ENCODE assay signal across 8 mouse cellular contexts in the genomic region with DNA sequence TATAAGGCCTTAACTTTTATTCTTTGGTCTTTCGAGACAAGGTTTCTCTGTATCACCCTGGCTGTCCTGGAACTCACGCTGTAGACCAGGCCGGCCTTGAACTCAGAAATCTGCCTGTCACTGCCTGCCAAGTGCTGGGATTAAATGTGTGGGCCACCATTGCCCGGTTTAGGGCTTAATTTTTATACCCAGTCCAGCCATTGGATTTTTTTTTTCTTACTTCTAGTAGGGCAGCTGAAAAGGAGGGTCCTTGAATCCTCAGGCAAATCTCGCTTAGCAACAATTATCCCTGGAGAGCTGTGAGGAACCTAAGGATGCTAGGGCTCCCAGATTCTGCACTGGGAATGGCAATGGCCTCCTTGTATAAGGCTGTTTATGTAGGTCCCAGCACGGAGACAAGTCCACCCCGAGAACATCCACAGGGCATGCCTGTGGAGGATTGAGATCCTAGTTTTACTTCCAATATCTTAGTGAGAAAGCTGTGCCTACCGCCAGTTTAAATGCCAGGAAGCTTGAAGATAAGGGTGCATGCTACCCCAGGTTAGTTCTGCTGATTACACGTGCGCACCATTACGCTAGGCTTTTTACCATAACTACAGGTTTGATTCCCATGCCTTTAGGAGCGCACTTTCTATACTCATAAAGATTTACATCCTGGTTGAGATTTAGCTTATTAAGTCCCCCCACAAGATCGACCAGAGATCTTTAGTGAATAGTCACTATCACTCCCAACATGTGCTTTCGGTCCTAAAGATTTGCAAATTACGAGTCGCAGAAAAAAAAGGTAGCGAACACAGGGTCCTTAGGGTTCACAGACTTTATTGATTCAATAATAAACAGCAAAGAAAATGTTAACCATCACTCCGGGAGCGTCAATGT. TPM values are rescaled to one million over a fixed set of nuclear protein-coding genes. Genes with fewer than 3 reads are reported as not detected.
A peak's percentile ranks its signal among the peaks of the same experiment; 100 is the strongest.
DNase-seq lines count a peak whose midpoint lies in the region; ATAC-seq and TF ChIP-seq lines count a peak whose summit lies in the region.

No protein-coding gene starts in this region.

- 0 out of 2 replicates have a peak, but pooled peaks cover 5% of the 10 kb centered on the region for H3K4me1 ChIP-seq in kidney, postnatal 0 days (replicated peaks; ENCODE audit: insufficient read depth, low read length)
- H3K4me1 ChIP-seq in hindbrain, postnatal 0 days (ENCODE audit: insufficient read depth, low read length) = peaks cover 9% of the 10 kb centered on the region; the same call in 1 of the 2 replicates
- H3K4me1 ChIP-seq in midbrain, postnatal 0 days (ENCODE audit: insufficient read depth, low read length) = peaks cover 4% of the 10 kb centered on the region

- peak overlapping the region; percentile 75 for H3K9ac ChIP-seq in kidney, postnatal 0 days (ENCODE audit: low read depth, low read length)
- peak overlapping the region; percentile 57 for H3K9ac ChIP-seq in hindbrain, postnatal 0 days (replicated peaks; ENCODE audit: low read length)
- peak overlapping the region; percentile 70 for H3K9ac ChIP-seq in midbrain, postnatal 0 days (replicated peaks; ENCODE audit: low read length, poor library complexity, severe bottlenecking)

- peak; percentile 9 for DNase-seq in kidney, postnatal 0 days (ENCODE audit: low spot score)
- DNase-seq in kidney, postnatal 4 days = no peak
- DNase-seq in c-Kit-negative CD71-positive TER-119-positive erythroid progenitor cells, embryonic 14.5 days (ENCODE audit: low read depth, low spot score) = peak; percentile 28
- no peak for DNase-seq in hindbrain, postnatal 0 days (ENCODE audit: low spot score)
- no peak for DNase-seq in midbrain, postnatal 0 days (ENCODE audit: low spot score)
- DNase-seq in cerebellum, postnatal 4 days (ENCODE audit: low spot score in 2 of 2) = no peak
- no peak for DNase-seq in frontal cortex, adult 2 months (ENCODE audit: extremely low spot score in 1 of 2, low spot score in 1 of 2)
- no peak for DNase-seq in adrenal gland, postnatal 4 days (ENCODE audit: low spot score in 2 of 2)

- ATAC-seq in kidney, postnatal 0 days (replicated peaks; ENCODE audit: low FRiP score, low read depth) = no peak
- ATAC-seq in hindbrain, postnatal 0 days = no peak
- ATAC-seq in midbrain, postnatal 0 days (ENCODE audit: low FRiP score) = no peak

- no peaks in the 10 kb centered on the region for H3K36me3 ChIP-seq in kidney, postnatal 0 days (ENCODE audit: insufficient read depth, low read length)
- no peaks in the 10 kb centered on the region for H3K36me3 ChIP-seq in hindbrain, postnatal 0 days (ENCODE audit: insufficient read depth, low read length)
- no peaks in the 10 kb centered on the region for H3K36me3 ChIP-seq in midbrain, postnatal 0 days (ENCODE audit: insufficient read depth, low read length)

- H3K9me3 ChIP-seq in kidney, postnatal 0 days (replicated peaks; ENCODE audit: low read length) = no peaks in the 10 kb centered on the region
- H3K9me3 ChIP-seq in hindbrain, postnatal 0 days (ENCODE audit: low read length) = no peaks in the 10 kb centered on the region
- H3K9me3 ChIP-seq in midbrain, postnatal 0 days (ENCODE audit: low read length) = no peaks in the 10 kb centered on the region

- 15% methylated on average over 19 of the region's 19 CpGs for WGBS in kidney, postnatal 0 days
- WGBS in hindbrain, postnatal 0 days = 15% methylated on average over 19 of the region's 19 CpGs
- 16% methylated on average over 19 of the region's 19 CpGs for WGBS in midbrain, postnatal 0 days

- H3K4me2 ChIP-seq in kidney, postnatal 0 days (ENCODE audit: low read length) = peak overlapping the region; percentile 72
- H3K4me2 ChIP-seq in hindbrain, postnatal 0 days (ENCODE audit: low read depth, low read length) = peak overlapping the region; percentile 90
- peak overlapping the region; percentile 59 for H3K4me2 ChIP-seq in midbrain, postnatal 0 days (ENCODE audit: low read depth, low read length, poor library complexity, severe bottlenecking)

- no peaks in the 10 kb centered on the region for H3K27me3 ChIP-seq in kidney, postnatal 0 days (ENCODE audit: insufficient read depth, low read length)
- no peaks in the 10 kb centered on the region for H3K27me3 ChIP-seq in hindbrain, postnatal 0 days (ENCODE audit: insufficient read depth, low read length)
- H3K27me3 ChIP-seq in midbrain, postnatal 0 days (ENCODE audit: insufficient read depth, low read length) = no peaks in the 10 kb centered on the region

- no peak for TF ChIP-seq CTCF in kidney, postnatal 0 days (IDR thresholded peaks at IDR 0.05; ENCODE audit: low read depth)
- no peak for TF ChIP-seq CTCF in hindbrain, postnatal 0 days (IDR thresholded peaks at IDR 0.05; ENCODE audit: low read depth)
- no peak for TF ChIP-seq CTCF in midbrain, postnatal 0 days (IDR thresholded peaks at IDR 0.05)

- peak overlapping the region; percentile 91; the same call in 1 of the 2 replicates for H3K27ac ChIP-seq in kidney, postnatal 0 days
- H3K27ac ChIP-seq in hindbrain, postnatal 0 days = peak overlapping the region; percentile 71; the same call in 1 of the 2 replicates
- peak overlapping the region; percentile 55; the same call in 1 of the 2 replicates for H3K27ac ChIP-seq in midbrain, postnatal 0 days (ENCODE audit: low read depth, low read length)

- peak overlapping the region; percentile 70 for H3K4me3 ChIP-seq in kidney, postnatal 0 days (replicated peaks; ENCODE audit: low read depth, low read length)
- H3K4me3 ChIP-seq in hindbrain, postnatal 0 days (ENCODE audit: low read length) = peak overlapping the region; percentile 43
- H3K4me3 ChIP-seq in midbrain, postnatal 0 days (ENCODE audit: low read depth, low read length) = peak overlapping the region; percentile 52

RNA-seq across cellular contexts. Expression of gene 1810009A15Rik, which starts 0.8 kb away (rescaled TPM):
- 69.0 and 76.7 TPM in 2 replicates for polyA plus RNA-seq in kidney, postnatal 0 days (2015; fragmentation: Nextera tagmentation; extraction: Ambion mirVana)
- 13.6 and 29.8 TPM in 2 replicates for total RNA-seq in hindbrain, postnatal 0 days (2014; rRNA removed)
- 37.7 and 38.6 TPM in 2 replicates for polyA plus RNA-seq in hindbrain, postnatal 0 days (2015; fragmentation: Nextera tagmentation; extraction: Ambion mirVana)
- total RNA-seq in midbrain, postnatal 0 days (2014; rRNA removed) = 17.8 and 23.7 TPM in 2 replicates
- polyA plus RNA-seq in midbrain, postnatal 0 days (2015; fragmentation: Nextera tagmentation; extraction: Ambion mirVana) = 29.2 and 32.9 TPM in 2 replicates
- 36.6 and 41.3 TPM in 2 replicates for polyA plus RNA-seq in frontal cortex, adult 2 months (2012; rRNA removed)
- 10 to 100 TPM; 36.7 to 37.7 TPM for total RNA-seq in adrenal gland, postnatal 4 days (2021)

RNA-seq across cellular contexts. Expression of gene Gm49416, which starts 0.9 kb away (rescaled TPM):
- not detected in 2 replicates for polyA plus RNA-seq in kidney, postnatal 0 days (2015; fragmentation: Nextera tagmentation; extraction: Ambion mirVana)
- 0.52 and 2.7 TPM in 2 replicates for total RNA-seq in hindbrain, postnatal 0 days (2014; rRNA removed)
- polyA plus RNA-seq in hindbrain, postnatal 0 days (2015; fragmentation: Nextera tagmentation; extraction: Ambion mirVana) = not detected in 2 replicates
- 3.8 TPM in 1 of 2 replicates, not detected in the other for total RNA-seq in midbrain, postnatal 0 days (2014; rRNA removed)
- not detected in 2 replicates for polyA plus RNA-seq in midbrain, postnatal 0 days (2015; fragmentation: Nextera tagmentation; extraction: Ambion mirVana)
- not detected in 2 replicates for polyA plus RNA-seq in frontal cortex, adult 2 months (2012; rRNA removed)
- total RNA-seq in adrenal gland, postnatal 4 days (2021) = 1 to 10 TPM; 2.8 to 3.3 TPM

RNA-seq across cellular contexts. Expression of gene Gm49403, which starts 4.1 kb away (rescaled TPM):
- polyA plus RNA-seq in kidney, postnatal 0 days (2015; fragmentation: Nextera tagmentation; extraction: Ambion mirVana) = not detected in 2 replicates
- not detected in 2 replicates for total RNA-seq in hindbrain, postnatal 0 days (2014; rRNA removed)
- polyA plus RNA-seq in hindbrain, postnatal 0 days (2015; fragmentation: Nextera tagmentation; extraction: Ambion mirVana) = not detected in 2 replicates
- not detected in 2 replicates for total RNA-seq in midbrain, postnatal 0 days (2014; rRNA removed)
- not detected in 2 replicates for polyA plus RNA-seq in midbrain, postnatal 0 days (2015; fragmentation: Nextera tagmentation; extraction: Ambion mirVana)
- polyA plus RNA-seq in frontal cortex, adult 2 months (2012; rRNA removed) = not detected in 2 replicates
- not detected for total RNA-seq in adrenal gland, postnatal 4 days (2021)

RNA-seq across cellular contexts. Expression of gene Lbhd1, which starts 4.3 kb away (rescaled TPM):
- polyA plus RNA-seq in kidney, postnatal 0 days (2015; fragmentation: Nextera tagmentation; extraction: Ambion mirVana) = 69.8 and 70.8 TPM in 2 replicates
- 3.3 and 5.5 TPM in 2 replicates for total RNA-seq in hindbrain, postnatal 0 days (2014; rRNA removed)
- polyA plus RNA-seq in hindbrain, postnatal 0 days (2015; fragmentation: Nextera tagmentation; extraction: Ambion mirVana) = 26.4 and 37.8 TPM in 2 replicates
- total RNA-seq in midbrain, postnatal 0 days (2014; rRNA removed) = 4.2 and 6.6 TPM in 2 replicates
- 17.7 and 20.6 TPM in 2 replicates for polyA plus RNA-seq in midbrain, postnatal 0 days (2015; fragmentation: Nextera tagmentation; extraction: Ambion mirVana)
- 3.7 and 4.0 TPM in 2 replicates for polyA plus RNA-seq in frontal cortex, adult 2 months (2012; rRNA removed)
- total RNA-seq in adrenal gland, postnatal 4 days (2021) = 10 to 100 TPM; 11.8 to 12.7 TPM

RNA-seq across cellular contexts. Expression of gene Ints5, which starts 5.0 kb away (rescaled TPM):
- 27.4 and 29.8 TPM in 2 replicates for polyA plus RNA-seq in kidney, postnatal 0 days (2015; fragmentation: Nextera tagmentation; extraction: Ambion mirVana)
- total RNA-seq in hindbrain, postnatal 0 days (2014; rRNA removed) = 40.8 and 46.3 TPM in 2 replicates
- 23.2 and 23.8 TPM in 2 replicates for polyA plus RNA-seq in hindbrain, postnatal 0 days (2015; fragmentation: Nextera tagmentation; extraction: Ambion mirVana)
- total RNA-seq in midbrain, postnatal 0 days (2014; rRNA removed) = 30.3 and 37.8 TPM in 2 replicates
- 20.2 and 21.8 TPM in 2 replicates for polyA plus RNA-seq in midbrain, postnatal 0 days (2015; fragmentation: Nextera tagmentation; extraction: Ambion mirVana)
- polyA plus RNA-seq in frontal cortex, adult 2 months (2012; rRNA removed) = 14.8 and 15.8 TPM in 2 replicates
- 10 to 100 TPM; 29.6 to 30.9 TPM for total RNA-seq in adrenal gland, postnatal 4 days (2021)

Comparison
In these comparisons a context has a peak if more than half of its experiments do, and no peak if none do; other contexts are left out.
1. DNase-seq: peak in kidney, postnatal 0 days (single experiment) and c-Kit-negative CD71-positive TER-119-positive erythroid progenitor cells, embryonic 14.5 days (single experiment); none in kidney, postnatal 4 days (0 of 2), hindbrain, postnatal 0 days (single experiment), midbrain, postnatal 0 days (single experiment), cerebellum, postnatal 4 days (0 of 2), frontal cortex, adult 2 months (0 of 2) and adrenal gland, postnatal 4 days (0 of 2).
2. Peak in every context shown above with its lines, with median percentiles within 50 percentile points of each other: H3K27ac ChIP-seq, H3K4me2 ChIP-seq, H3K4me3 ChIP-seq and H3K9ac ChIP-seq.